Mouse (Mus musculus) C2C12 (cell line): ENCODE measurements around the gene Rps28.

Experiments used
- CTCF ChIP-seq: IDR thresholded peaks from one replicate; pipeline ENCODE4 v1.5.1; 2011; ENCODE audit not compliant: control insufficient read depth, insufficient read depth, insufficient read length
- MAX ChIP-seq: IDR thresholded peaks from one replicate; pipeline ENCODE4 v1.6.1; 2011; ENCODE audit warnings: mild to moderate bottlenecking, control low read depth

DNA sequence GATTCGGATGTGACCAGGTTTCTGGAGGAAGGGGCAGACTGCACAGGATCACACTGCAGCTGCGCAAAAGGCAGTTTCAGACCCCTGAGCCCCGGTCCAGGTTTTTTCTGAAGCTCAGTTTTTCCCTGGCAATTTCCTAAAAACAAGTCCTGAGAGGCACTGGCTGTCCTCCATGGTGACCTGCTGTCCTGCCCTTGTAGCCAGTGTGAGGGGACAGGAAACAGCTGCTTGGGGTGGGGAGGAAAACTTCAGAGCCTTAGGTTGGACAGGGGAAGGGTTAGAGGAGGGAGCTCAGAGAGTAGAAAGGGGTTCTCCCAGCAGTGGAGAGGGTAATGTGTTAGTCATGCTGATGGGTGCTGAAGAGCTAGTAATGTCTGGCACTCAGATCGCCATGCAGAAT lies 11.4 kb downstream of the Rps28 start:
- no peak for TF ChIP-seq CTCF
- no peak for TF ChIP-seq MAX
